Mouse (Mus musculus) heart, adult 2 months (tissue): Measurements from ENCODE around the gene D630003M21Rik. TPM values are rescaled to one million over a fixed set of nuclear protein-coding genes. Genes with fewer than 3 reads are reported as not detected.

Source experiments
- DNase-seq, 2 experiments: peaks; one replicate each; pipeline ENCODE4 v3.0.0; 2021
- H3K27ac ChIP-seq: fragments of 200-600 bp; 2 replicates; pipeline ENCODE4 v1.8.1; 2022
- H3K27me3 ChIP-seq: fragments of 200-500 bp; 2 replicates; pipeline ENCODE4 v1.6.1; 2012; ENCODE audit warnings: mild to moderate bottlenecking, low read length, inconsistent platforms, mixed read lengths; ENCODE audit not compliant: control insufficient read depth, insufficient read depth
- H3K36me3 ChIP-seq: fragments of 200-500 bp; 2 replicates; pipeline ENCODE4 v1.6.1; 2012; ENCODE audit warnings: low read length, inconsistent platforms; ENCODE audit not compliant: control insufficient read depth, insufficient read depth
- H3K4me1 ChIP-seq: fragments of 200-500 bp; 2 replicates; pipeline ENCODE4 v1.6.1; 2011; ENCODE audit warnings: low read length; ENCODE audit not compliant: control insufficient read depth, insufficient read depth
- H3K4me3 ChIP-seq: fragments of 200-600 bp; 2 replicates; pipeline ENCODE4 v1.8.1; 2022
- H3K79me2 ChIP-seq: fragments of 200-500 bp; replicated peaks from 2 replicates; pipeline ENCODE4 v1.6.1; 2012; ENCODE audit warnings: mild to moderate bottlenecking, inconsistent platforms, low read length, moderate library complexity, mixed read lengths; ENCODE audit not compliant: control insufficient read depth, insufficient read depth
- H3K9ac ChIP-seq: fragments of 200-500 bp; 2 replicates; pipeline ENCODE4 v1.6.1; 2012; ENCODE audit warnings: low read depth, mild to moderate bottlenecking, control low read depth, inconsistent platforms, low read length, mixed read lengths
- CTCF ChIP-seq: fragments of 200-600 bp; IDR thresholded peaks from 2 replicates; pipeline ENCODE4 v1.8.1; 2022; ENCODE audit warnings: antibody characterized with exemption, mild to moderate bottlenecking, moderate library complexity
- EP300 ChIP-seq: fragments of 200-500 bp; IDR thresholded peaks from 2 replicates; pipeline ENCODE4 v1.6.1; 2011; ENCODE audit warnings: low read depth, low read length, control low read depth; ENCODE audit not compliant: insufficient read depth
- POLR2A ChIP-seq: fragments of 200-500 bp; IDR thresholded peaks from 2 replicates; pipeline ENCODE4 v1.6.1; 2011; ENCODE audit warnings: mild to moderate bottlenecking, low read depth, low read length, control low read depth; ENCODE audit not compliant: insufficient read depth
- whole genome bisulfite sequencing: fragments of 180-500 bp; shearing (Covaris S2); methylation state at CpG from one replicate; pipeline ENCODE4 v1.1.7; 2018; 5-methylcytosine and 5-hydroxymethylcytosine counted together
- intact Hi-C: fragments of 180-260 bp; cut with DNase I; formaldehyde crosslinking; loops from one replicate; pipeline ENCODE4 v1.15.1; 2025
- polyA plus RNA-seq: library from polyadenylated mRNA; depleted of rRNA; stranded (reverse); fragments of >200 nt; gene quantifications from 2 replicates; pipeline ENCODE4 v1.2.3, GENCODE M21; 2012
- total RNA-seq, 2 experiments: library from RNA; stranded (reverse); gene quantifications; 2 replicates each; pipeline ENCODE4 v1.2.3; 2021

D630003M21Rik gene
- total and polyA plus RNA-seq, 3 experiments, result 4.6 to 6.7 (median 6.6) TPM

DNA sequence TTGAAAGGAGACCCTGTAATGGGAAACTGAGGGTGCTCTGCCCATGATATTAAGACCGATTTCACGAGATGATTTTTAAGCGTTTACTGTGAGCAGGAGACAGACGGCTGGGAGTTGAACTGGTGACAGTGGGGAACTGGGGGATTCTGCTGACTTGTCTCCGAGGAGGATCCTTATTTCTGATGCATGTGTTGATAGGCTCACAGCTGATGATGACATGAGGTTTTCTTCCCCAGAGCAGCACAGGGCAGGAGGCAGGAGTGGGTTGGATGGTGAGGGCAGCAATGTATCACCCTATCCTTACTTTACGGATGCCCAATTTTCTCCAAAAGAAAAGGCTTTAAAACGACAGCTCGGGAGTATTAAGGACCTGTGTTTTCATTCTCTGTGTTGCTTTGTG is 84.8 kb downstream of the D630003M21Rik start:
- Histone ChIP-seq H3K4me1 (peaks cover 32% of the 10 kb centered on the region), H3K9ac (peak overlapping the region; percentile 34), H3K4me3 (peak overlapping the region; percentile 32), H3K27ac (peak overlapping the region; percentile 56), H3K27me3 (no peaks in the 10 kb centered on the region), H3K79me2 (no peaks in the 10 kb centered on the region), H3K36me3 (peaks cover 18% of the 10 kb centered on the region)
- no peak for TF ChIP-seq CTCF
- TF ChIP-seq POLR2A, result no peak
- TF ChIP-seq EP300, result no peak
- intact Hi-C loops, result no loop called here
- WGBS, result 54% methylated on average over 8 of the region's 8 CpGs
- DNase-seq, result peak in 1 of 2 experiments; percentile 17

GRCm38 (mm10) chr2:158143816-158144215 is 85.2 kb downstream of the D630003M21Rik start:
- TF ChIP-seq EP300, result no peak
- no peak for TF ChIP-seq POLR2A
- no peak for TF ChIP-seq CTCF
- no peak for DNase-seq
- Histone ChIP-seq H3K27ac (peak overlapping the region; percentile 56), H3K79me2 (no peaks in the 10 kb centered on the region), H3K36me3 (peaks cover 21% of the 10 kb centered on the region), H3K4me3 (peak overlapping the region; percentile 32), H3K4me1 (peaks cover 36% of the 10 kb centered on the region), H3K27me3 (no peaks in the 10 kb centered on the region), H3K9ac (peak overlapping the region; percentile 34; the same call in 1 of the 2 replicates)
- intact Hi-C loops, result no loop called here
- 36% methylated on average over 3 of the region's 3 CpGs for WGBS

- peaks cover 42% of the 10 kb centered on the region for H3K4me1 ChIP-seq
- no peaks in the 10 kb centered on the region for H3K79me2 ChIP-seq
- H3K9ac ChIP-seq, result peak overlapping the region; percentile 8
- H3K27me3 ChIP-seq, result no peaks in the 10 kb centered on the region
- intact Hi-C loops, result no loop called here
- WGBS, result 81% methylated on average over 18 of the region's 18 CpGs
- H3K36me3 ChIP-seq, result peaks cover 28% of the 10 kb centered on the region
- DNase-seq, result peak in 1 of 2 experiments; percentile 28
- H3K27ac ChIP-seq, result peak overlapping the region; percentile 90
- TF ChIP-seq EP300, result no peak
- no peak for TF ChIP-seq CTCF
- no peak for TF ChIP-seq POLR2A
- peak overlapping the region; percentile 10; the same call in 1 of the 2 replicates for H3K4me3 ChIP-seq
Measured at GRCm38 (mm10) chr2:158142981-158143380, 86.0 kb downstream of the D630003M21Rik start.

DNA sequence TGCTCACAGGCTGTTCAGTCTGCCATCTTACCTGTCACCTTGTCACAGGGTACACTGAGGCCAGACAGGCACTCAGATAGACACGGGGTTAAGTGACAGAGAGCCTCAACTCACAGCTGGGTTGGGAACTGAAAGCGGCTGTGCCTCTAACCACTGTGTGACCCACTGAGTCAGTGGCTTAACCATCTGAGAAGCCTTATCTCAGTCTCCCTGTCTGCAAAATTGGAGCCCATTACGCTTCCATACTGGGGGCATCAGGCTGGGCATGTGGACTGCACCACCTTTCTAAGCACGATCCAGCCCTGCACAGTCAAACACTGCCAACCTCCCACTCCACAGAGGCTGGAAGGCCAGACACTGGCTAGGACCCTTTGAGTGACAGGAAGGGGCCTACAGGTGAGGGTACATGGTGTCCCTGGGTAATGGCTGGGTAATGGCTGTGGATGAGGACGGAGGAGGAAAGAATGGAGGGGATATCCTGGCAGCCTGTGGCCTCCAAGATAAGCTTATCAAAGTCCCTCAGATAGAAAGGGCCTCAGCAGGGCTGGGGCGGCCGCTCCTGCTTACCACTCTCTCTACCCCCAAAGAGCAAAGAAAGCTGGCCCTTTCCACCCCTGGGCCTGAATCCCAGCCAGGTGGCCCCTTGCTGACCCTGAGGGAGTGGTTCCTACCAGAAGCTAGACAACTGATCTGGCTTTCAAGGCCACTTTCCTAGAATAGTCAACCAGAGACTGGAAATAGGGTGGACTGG is 87.2 kb downstream of the D630003M21Rik start:
- TF ChIP-seq EP300 (peak; percentile 94), CTCF (no peak), POLR2A (no peak)
- Histone ChIP-seq H3K79me2 (no peaks in the 10 kb centered on the region), H3K27me3 (no peaks in the 10 kb centered on the region), H3K36me3 (peaks cover 30% of the 10 kb centered on the region), H3K4me1 (peaks cover 42% of the 10 kb centered on the region), H3K9ac (peak overlapping the region; percentile 18), H3K27ac (peak overlapping the region; percentile 90), H3K4me3 (no peak overlapping the region; the same call in 1 of the 2 replicates)
- intact Hi-C loops, result loop anchor here (1.0 kb wide), 1 partner anchor 20 kb away; no protein-coding TSS in a partner anchor
- peak; percentile 76 to 80 for DNase-seq
- 27% methylated on average over 7 of the region's 7 CpGs for WGBS

DNA sequence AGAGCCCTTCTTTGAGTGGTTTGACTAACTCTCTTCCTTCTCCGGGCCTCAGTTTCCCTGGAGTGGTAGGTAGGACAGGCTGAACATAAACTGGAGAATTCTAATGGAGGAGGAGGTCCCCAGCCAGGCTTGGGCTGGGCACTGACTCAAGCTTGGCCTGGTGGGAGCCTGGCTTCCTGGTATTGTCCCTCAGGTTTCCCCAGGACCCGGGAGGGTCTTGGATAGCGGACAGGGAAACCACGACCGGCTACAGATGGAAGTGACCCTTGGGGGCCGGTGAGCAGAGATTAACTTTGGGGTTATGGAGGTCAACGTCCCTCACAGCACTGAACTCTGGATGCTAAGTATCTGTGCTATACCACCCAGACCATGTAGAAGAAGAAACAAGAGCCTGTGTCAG is 87.8 kb downstream of the D630003M21Rik start:
- Histone ChIP-seq H3K9ac (peak overlapping the region; percentile 28), H3K27me3 (no peaks in the 10 kb centered on the region), H3K79me2 (no peaks in the 10 kb centered on the region), H3K4me1 (peaks cover 45% of the 10 kb centered on the region), H3K27ac (peak overlapping the region; percentile 90), H3K4me3 (peak overlapping the region; percentile 9; the same call in 1 of the 2 replicates), H3K36me3 (peaks cover 36% of the 10 kb centered on the region)
- TF ChIP-seq EP300, result 0 out of 2 replicates have a peak, but pooled peaks have one; percentile 45
- TF ChIP-seq CTCF, result no peak
- 0 out of 2 replicates have a peak, but pooled peaks have one; percentile 20 for TF ChIP-seq POLR2A
- intact Hi-C loops, result loop anchor here (1.0 kb wide), 1 partner anchor 19 kb away; no protein-coding TSS in a partner anchor
- WGBS, result 40% methylated on average over 7 of the region's 7 CpGs
- DNase-seq, result peak; percentile 59 to 62
